Mouse (Mus musculus): ENCODE results near the gene Zswim9. TPM values are rescaled to one million over a fixed set of nuclear protein-coding genes. Genes with fewer than 3 reads are reported as not detected.

Zswim9 gene
- 4.2 and 4.8 TPM in 2 replicates for polyA plus RNA-seq (2015; fragmentation: Nextera tagmentation; extraction: Ambion mirVana)

DNA sequence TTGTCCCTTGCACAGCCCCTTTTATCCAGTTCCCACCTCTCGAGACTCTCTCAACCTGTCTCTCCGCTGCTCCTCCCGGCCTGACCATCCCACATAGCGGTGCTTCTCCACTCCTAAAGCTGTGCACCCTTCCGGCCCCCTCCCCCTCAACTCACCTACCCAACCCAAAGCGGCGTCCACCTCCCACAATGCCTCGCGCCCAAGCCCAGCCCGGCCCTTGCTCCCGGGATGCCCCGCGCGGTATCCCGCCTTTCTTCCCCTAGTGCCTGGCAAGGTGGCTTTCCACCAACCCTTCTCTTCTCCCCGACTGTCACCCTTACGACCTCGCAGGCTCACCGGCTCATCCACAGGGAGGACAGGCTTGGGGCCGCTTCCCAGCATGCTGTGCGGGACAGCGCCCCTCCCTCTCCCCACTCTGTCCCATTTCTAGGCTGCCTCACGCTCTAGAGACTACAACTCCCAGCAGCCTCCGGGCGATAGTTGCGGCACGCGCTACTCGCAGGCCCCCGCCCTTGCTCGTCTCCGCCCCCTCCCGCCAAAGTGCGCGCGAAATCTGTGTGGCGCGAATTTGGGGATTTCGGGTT, at the start of gene Zswim9:
Zswim9 (minus strand) TSS at position 414 of the 584 bp plus-strand sequence.

DNA sequence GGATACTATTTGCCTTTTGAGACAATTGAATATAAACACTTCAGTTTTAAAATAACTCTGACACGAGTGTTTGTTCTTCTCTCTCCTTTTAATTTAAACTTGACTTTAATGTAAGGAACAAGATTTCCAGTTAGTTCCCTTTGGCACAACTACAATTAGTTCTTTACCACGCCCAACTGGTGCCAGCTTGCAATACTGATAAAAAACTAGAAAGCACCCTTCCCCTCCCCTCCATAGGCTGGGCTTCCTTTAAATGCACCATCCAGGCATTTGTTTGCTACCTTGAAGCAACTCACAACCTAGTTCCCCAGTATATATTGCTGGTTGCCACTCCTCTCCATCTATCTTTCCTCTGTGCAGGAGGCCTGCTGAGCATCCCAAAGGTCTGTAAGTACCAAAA, 45.8 kb upstream of the Zswim9 start, which contains the start of gene Pla2g4c:
Pla2g4c (plus strand) TSS at position 340 of the 400 bp plus-strand sequence.

DNA sequence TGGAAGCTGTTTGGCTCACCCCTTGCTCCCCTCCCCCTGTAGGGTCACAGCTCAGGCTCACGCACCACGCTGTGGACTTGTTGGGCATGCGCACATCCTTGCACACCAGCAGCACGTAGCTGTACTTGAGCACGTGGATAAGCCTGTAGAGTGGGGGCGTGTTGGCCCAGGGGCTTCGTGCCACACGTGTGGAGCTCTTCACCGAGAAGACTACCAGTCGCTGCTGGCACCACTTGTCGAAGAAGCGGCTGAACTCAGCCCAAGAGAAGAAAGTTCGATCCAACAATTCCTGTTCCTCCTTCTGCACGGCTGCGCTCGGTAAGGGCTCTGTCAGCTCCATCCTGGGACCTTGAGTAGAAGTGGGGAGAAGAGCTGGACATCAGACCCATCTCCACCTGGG, 1.4 kb downstream of the Zswim9 start, which contains the start of gene Lig1:
Lig1 (plus strand) TSS at position 203 of the 400 bp plus-strand sequence.

DNA sequence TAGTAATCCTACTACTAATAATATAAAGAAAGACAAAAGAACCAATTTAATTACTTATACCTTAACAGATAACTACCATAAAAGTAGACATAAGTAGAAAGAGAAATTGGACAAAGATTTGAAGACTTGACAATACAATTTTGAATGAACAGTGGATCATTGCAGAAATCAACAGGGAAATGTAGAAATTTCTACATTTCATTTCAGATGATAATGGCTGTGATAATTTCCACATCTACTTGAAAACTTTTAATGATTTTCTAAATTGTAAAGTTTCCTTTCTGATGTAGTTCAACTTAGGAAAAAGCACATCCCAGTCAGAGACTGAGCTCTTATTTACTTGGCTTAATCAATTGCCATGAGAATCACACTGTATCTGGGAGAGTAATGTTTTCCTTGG, 65.8 kb downstream of the Zswim9 start, which contains the start of gene Vmn1r89:
Vmn1r89 (plus strand) TSS at position 301 of the 400 bp plus-strand sequence.

Other genes starting within 250 kb of the Zswim9 start
- gene Chmp2a, start 243.9 kb downstream of the Zswim9 start, polyA plus RNA-seq (2015; fragmentation: Nextera tagmentation; extraction: Ambion mirVana): 150 and 176 TPM in 2 replicates
- 117 and 128 TPM in 2 replicates for gene Ube2m, start 240.4 kb downstream of the Zswim9 start, polyA plus RNA-seq (2015; fragmentation: Nextera tagmentation; extraction: Ambion mirVana)
- gene Mzf1, start 224.0 kb downstream of the Zswim9 start, polyA plus RNA-seq (2015; fragmentation: Nextera tagmentation; extraction: Ambion mirVana): 0.94 and 0.99 TPM in 2 replicates
- gene Vmn1r85, start 183.5 kb downstream of the Zswim9 start, polyA plus RNA-seq (2015; fragmentation: Nextera tagmentation; extraction: Ambion mirVana): not detected in 2 replicates
- not detected in 2 replicates for gene Vmn1r86, start 158.8 kb downstream of the Zswim9 start, polyA plus RNA-seq (2015; fragmentation: Nextera tagmentation; extraction: Ambion mirVana)
- not detected in 2 replicates for gene Vmn1r87, start 138.6 kb downstream of the Zswim9 start, polyA plus RNA-seq (2015; fragmentation: Nextera tagmentation; extraction: Ambion mirVana)
- not detected in 2 replicates for gene Vmn1r88, start 119.2 kb downstream of the Zswim9 start, polyA plus RNA-seq (2015; fragmentation: Nextera tagmentation; extraction: Ambion mirVana)
- not detected in 2 replicates for gene Vmn1r89, start 65.7 kb downstream of the Zswim9 start, polyA plus RNA-seq (2015; fragmentation: Nextera tagmentation; extraction: Ambion mirVana)
- 16.4 and 21.9 TPM in 2 replicates for gene Lig1, start 1.4 kb downstream of the Zswim9 start, polyA plus RNA-seq (2015; fragmentation: Nextera tagmentation; extraction: Ambion mirVana)
- 0.13 and 0.31 TPM in 2 replicates for gene Pla2g4c, start 45.9 kb upstream of the Zswim9 start, polyA plus RNA-seq (2015; fragmentation: Nextera tagmentation; extraction: Ambion mirVana)
- not detected in 2 replicates for gene Cabp5, start 119.4 kb upstream of the Zswim9 start, polyA plus RNA-seq (2015; fragmentation: Nextera tagmentation; extraction: Ambion mirVana)
- not detected in 2 replicates for gene Bsph1, start 172.1 kb upstream of the Zswim9 start, polyA plus RNA-seq (2015; fragmentation: Nextera tagmentation; extraction: Ambion mirVana)